Mouse (Mus musculus): ENCODE data around the gene Sult2b1.

The Sult2b1 gene

GRCm38 (mm10) chr7:45770427-45771082 lies 13.9 kb downstream of the Sult2b1 start:
- no peak for DNase-seq (ENCODE audit: low spot score)

- DNase-seq (ENCODE audit: low spot score) = no peak
Observed at GRCm38 (mm10) chr7:45767500-45767899, 17.0 kb downstream of the Sult2b1 start.

- DNase-seq (ENCODE audit: low spot score) = no peak
Observed at GRCm38 (mm10) chr7:45766764-45767163, 17.7 kb downstream of the Sult2b1 start.

GRCm38 (mm10) chr7:45765995-45766394 lies 18.5 kb downstream of the Sult2b1 start:
- DNase-seq (ENCODE audit: low spot score) = no peak

- DNase-seq (ENCODE audit: low spot score) = no peak
Observed at GRCm38 (mm10) chr7:45760151-45760550, 24.3 kb downstream of the Sult2b1 start.

- DNase-seq (ENCODE audit: low spot score) = peak; percentile 28
Observed at GRCm38 (mm10) chr7:45759400-45759799, 25.1 kb downstream of the Sult2b1 start.

- DNase-seq (ENCODE audit: low spot score) = no peak
Observed at GRCm38 (mm10) chr7:45755703-45756102, 28.8 kb downstream of the Sult2b1 start.

GRCm38 (mm10) chr7:45750162-45750561 lies 34.3 kb downstream of the Sult2b1 start:
- no peak for DNase-seq (ENCODE audit: low spot score)

GRCm38 (mm10) chr7:45749401-45749800 lies 35.1 kb downstream of the Sult2b1 start:
- no peak for DNase-seq (ENCODE audit: low spot score)

GRCm38 (mm10) chr7:45748110-45748509 lies 36.4 kb downstream of the Sult2b1 start:
- no peak for DNase-seq (ENCODE audit: low spot score)

- no peak for DNase-seq (ENCODE audit: low spot score)
Observed at GRCm38 (mm10) chr7:45747450-45747849, 37.0 kb downstream of the Sult2b1 start.

- DNase-seq (ENCODE audit: low spot score) = no peak
Observed at GRCm38 (mm10) chr7:45746518-45746917, 38.0 kb downstream of the Sult2b1 start.

GRCm38 (mm10) chr7:45744387-45744786 lies 40.1 kb downstream of the Sult2b1 start:
- peak; percentile 83 for DNase-seq (ENCODE audit: low spot score)

- DNase-seq (ENCODE audit: low spot score) = no peak
Observed at GRCm38 (mm10) chr7:45742338-45742737, 42.1 kb downstream of the Sult2b1 start.

- DNase-seq (ENCODE audit: low spot score) = no peak
Observed at GRCm38 (mm10) chr7:45741777-45742176, 42.7 kb downstream of the Sult2b1 start.

GRCm38 (mm10) chr7:45741308-45741707 lies 43.2 kb downstream of the Sult2b1 start:
- no peak for DNase-seq (ENCODE audit: low spot score)

GRCm38 (mm10) chr7:45739820-45740219 lies 44.6 kb downstream of the Sult2b1 start:
- DNase-seq (ENCODE audit: low spot score) = no peak

GRCm38 (mm10) chr7:45739162-45739763 lies 45.2 kb downstream of the Sult2b1 start:
- DNase-seq (ENCODE audit: low spot score) = peak; percentile 86

- DNase-seq (ENCODE audit: low spot score) = no peak
Observed at GRCm38 (mm10) chr7:45733477-45733876, 51.0 kb downstream of the Sult2b1 start.

- DNase-seq (ENCODE audit: low spot score) = no peak
Observed at GRCm38 (mm10) chr7:45730727-45731431, 53.6 kb downstream of the Sult2b1 start.

GRCm38 (mm10) chr7:45727625-45728024 lies 56.8 kb downstream of the Sult2b1 start:
- no peak for DNase-seq (ENCODE audit: low spot score)

GRCm38 (mm10) chr7:45726419-45726818 lies 58.0 kb downstream of the Sult2b1 start:
- no peak for DNase-seq (ENCODE audit: low spot score)

GRCm38 (mm10) chr7:45725713-45726112 lies 58.8 kb downstream of the Sult2b1 start, which contains the start of gene Spaca4:
TSS of gene Spaca4 (minus strand) at chr7:45725813.
- no peak for DNase-seq (ENCODE audit: low spot score)

Measured in MN1 (cell line).